Mouse (Mus musculus): Measurements from ENCODE around the gene 1700067K01Rik.

Gene 1700067K01Rik

DNA sequence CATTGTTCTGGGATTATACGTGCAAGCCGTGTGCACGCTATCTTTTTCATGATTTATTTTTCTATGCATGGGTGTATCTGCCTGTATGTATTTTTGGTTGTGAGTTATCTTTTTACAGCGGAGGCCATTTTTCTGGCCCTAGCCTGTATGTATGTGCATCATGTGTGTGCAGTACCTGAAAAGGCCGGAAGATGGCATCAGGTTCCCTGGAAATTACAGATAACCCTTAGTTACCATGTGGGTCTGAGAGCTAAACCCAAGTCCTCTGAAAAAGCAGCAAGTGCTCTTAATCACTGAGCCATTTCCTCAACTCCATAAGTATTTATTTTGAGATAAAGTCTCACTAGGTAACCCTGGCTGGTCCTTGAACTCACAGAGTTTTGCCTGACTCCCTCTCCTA is 51.9 kb downstream of the 1700067K01Rik start:
- no peak for DNase-seq (ENCODE audit: low read depth, low spot score)

Data from retina, adult 2 months (tissue).